Mouse (Mus musculus): ENCODE data around the gene Dll3. TPM values are rescaled to one million over a fixed set of nuclear protein-coding genes. Genes with fewer than 3 reads are reported as not detected.
A peak's percentile ranks its signal among the peaks of the same experiment; 100 is the strongest.

Gene Dll3
- polyA plus RNA-seq, 1 experiment from 2014 or later, result 16.3 TPM

- no peak for DNase-seq (ENCODE audit: low spot score)
- Histone ChIP-seq H3K27ac (ENCODE audit: low read depth, low read length) (no peak overlapping the region), H3K4me1 (ENCODE audit: control insufficient read depth, insufficient read depth, low read length) (no peaks in the 10 kb centered on the region), H3K36me3 (ENCODE audit: control insufficient read depth, insufficient read depth, low read length) (peaks cover 90% of the 10 kb centered on the region), H3K9me3 (replicated peaks; ENCODE audit: control insufficient read depth, low read length) (no peaks in the 10 kb centered on the region), H3K27me3 (replicated peaks; ENCODE audit: control insufficient read depth, insufficient read depth, low read length) (no peaks in the 10 kb centered on the region), H3K4me2 (ENCODE audit: low read length) (no peak overlapping the region), H3K4me3 (ENCODE audit: low read depth, low read length) (no peak overlapping the region), H3K9ac (ENCODE audit: low read length) (no peak overlapping the region)
- WGBS, result 89% methylated on average over 3 of the region's 3 CpGs
- no peak for ATAC-seq
Measured at GRCm38 (mm10) chr7:28318036-28318435, 16.0 kb upstream of the Dll3 start.

GRCm38 (mm10) chr7:28311926-28312543 is 10.0 kb upstream of the Dll3 start, which contains the start of gene Timm50:
Gene Timm50, minus strand, starts transcription at chr7:28312072.
- H3K36me3 ChIP-seq (ENCODE audit: control insufficient read depth, insufficient read depth, low read length), result peaks cover 65% of the 10 kb centered on the region
- DNase-seq (ENCODE audit: low spot score) (peak; percentile 99), ATAC-seq (peak; percentile 98)
- H3K9me3 ChIP-seq (replicated peaks; ENCODE audit: control insufficient read depth, low read length), result no peaks in the 10 kb centered on the region
- H3K27me3 ChIP-seq (replicated peaks; ENCODE audit: control insufficient read depth, insufficient read depth, low read length), result no peaks in the 10 kb centered on the region
- H3K9ac ChIP-seq (ENCODE audit: low read length), result peak within 1 kb of the TSS; percentile 92
- under 1% methylated on average over 43 of the region's 45 CpGs for WGBS
- H3K4me2 ChIP-seq (ENCODE audit: low read length), result peak within 1 kb of the TSS; percentile 87
- H3K4me1 ChIP-seq (ENCODE audit: control insufficient read depth, insufficient read depth, low read length), result peaks cover 6% of the 10 kb centered on the region
- peak within 1 kb of the TSS; percentile 63; the same call in 1 of the 2 replicates for H3K27ac ChIP-seq (ENCODE audit: low read depth, low read length)
- peak within 1 kb of the TSS; percentile 95 for H3K4me3 ChIP-seq (ENCODE audit: low read depth, low read length)

GRCm38 (mm10) chr7:28311151-28311925 is 9.3 kb upstream of the Dll3 start:
- no peaks in the 10 kb centered on the region for H3K27me3 ChIP-seq (replicated peaks; ENCODE audit: control insufficient read depth, insufficient read depth, low read length)
- no peaks in the 10 kb centered on the region for H3K9me3 ChIP-seq (replicated peaks; ENCODE audit: control insufficient read depth, low read length)
- peak overlapping the region; percentile 87 for H3K4me2 ChIP-seq (ENCODE audit: low read length)
- peak overlapping the region; percentile 92 for H3K9ac ChIP-seq (ENCODE audit: low read length)
- H3K36me3 ChIP-seq (ENCODE audit: control insufficient read depth, insufficient read depth, low read length), result peaks cover 65% of the 10 kb centered on the region
- WGBS, result 7% methylated on average over 35 of the region's 35 CpGs
- ATAC-seq (peak; percentile 70), DNase-seq (ENCODE audit: low spot score) (peak; percentile 17)
- peaks cover 6% of the 10 kb centered on the region for H3K4me1 ChIP-seq (ENCODE audit: control insufficient read depth, insufficient read depth, low read length)
- H3K27ac ChIP-seq (ENCODE audit: low read depth, low read length), result peak overlapping the region; percentile 63; the same call in 1 of the 2 replicates
- peak overlapping the region; percentile 95 for H3K4me3 ChIP-seq (ENCODE audit: low read depth, low read length)

- no peak for DNase-seq (ENCODE audit: low spot score)
- ATAC-seq, result no peak
- H3K27ac ChIP-seq (ENCODE audit: low read depth, low read length), result no peak overlapping the region
- H3K9me3 ChIP-seq (replicated peaks; ENCODE audit: control insufficient read depth, low read length), result no peaks in the 10 kb centered on the region
- no peak overlapping the region for H3K4me3 ChIP-seq (ENCODE audit: low read depth, low read length)
- peaks cover 6% of the 10 kb centered on the region for H3K4me1 ChIP-seq (ENCODE audit: control insufficient read depth, insufficient read depth, low read length)
- peaks cover 65% of the 10 kb centered on the region for H3K36me3 ChIP-seq (ENCODE audit: control insufficient read depth, insufficient read depth, low read length)
- 71% methylated on average over 9 of the region's 9 CpGs for WGBS
- no peaks in the 10 kb centered on the region for H3K27me3 ChIP-seq (replicated peaks; ENCODE audit: control insufficient read depth, insufficient read depth, low read length)
- no peak overlapping the region for H3K9ac ChIP-seq (ENCODE audit: low read length)
- no peak overlapping the region for H3K4me2 ChIP-seq (ENCODE audit: low read length)
Measured at GRCm38 (mm10) chr7:28309737-28310136, 7.7 kb upstream of the Dll3 start.

- Histone ChIP-seq H3K4me2 (ENCODE audit: low read length) (no peak overlapping the region), H3K9ac (ENCODE audit: low read length) (no peak overlapping the region), H3K27ac (ENCODE audit: low read depth, low read length) (no peak overlapping the region), H3K4me1 (ENCODE audit: control insufficient read depth, insufficient read depth, low read length) (peaks cover 10% of the 10 kb centered on the region), H3K36me3 (ENCODE audit: control insufficient read depth, insufficient read depth, low read length) (peaks cover 60% of the 10 kb centered on the region), H3K27me3 (replicated peaks; ENCODE audit: control insufficient read depth, insufficient read depth, low read length) (no peaks in the 10 kb centered on the region), H3K9me3 (replicated peaks; ENCODE audit: control insufficient read depth, low read length) (no peaks in the 10 kb centered on the region), H3K4me3 (ENCODE audit: low read depth, low read length) (no peak overlapping the region)
- 96% methylated on average over 8 of the region's 8 CpGs for WGBS
- no peak for ATAC-seq
- no peak for DNase-seq (ENCODE audit: low spot score)
Measured at GRCm38 (mm10) chr7:28306216-28306615, 4.2 kb upstream of the Dll3 start.

GRCm38 (mm10) chr7:28305641-28306040 is 3.6 kb upstream of the Dll3 start:
- no peak overlapping the region for H3K9ac ChIP-seq (ENCODE audit: low read length)
- H3K4me2 ChIP-seq (ENCODE audit: low read length), result no peak overlapping the region
- no peak for DNase-seq (ENCODE audit: low spot score)
- H3K4me3 ChIP-seq (ENCODE audit: low read depth, low read length), result no peak overlapping the region
- no peak for ATAC-seq
- peaks cover 5% of the 10 kb centered on the region for H3K4me1 ChIP-seq (ENCODE audit: control insufficient read depth, insufficient read depth, low read length)
- peaks cover 60% of the 10 kb centered on the region for H3K36me3 ChIP-seq (ENCODE audit: control insufficient read depth, insufficient read depth, low read length)
- H3K27ac ChIP-seq (ENCODE audit: low read depth, low read length), result no peak overlapping the region
- H3K9me3 ChIP-seq (replicated peaks; ENCODE audit: control insufficient read depth, low read length), result no peaks in the 10 kb centered on the region
- no peaks in the 10 kb centered on the region for H3K27me3 ChIP-seq (replicated peaks; ENCODE audit: control insufficient read depth, insufficient read depth, low read length)
- 95% methylated on average over 10 of the region's 10 CpGs for WGBS

GRCm38 (mm10) chr7:28298837-28299625 is 3.0 kb downstream of the Dll3 start:
- H3K4me1 ChIP-seq (ENCODE audit: control insufficient read depth, insufficient read depth, low read length), result peaks cover 10% of the 10 kb centered on the region
- H3K36me3 ChIP-seq (ENCODE audit: control insufficient read depth, insufficient read depth, low read length), result 0 out of 2 replicates have a peak, but pooled peaks cover 6% of the 10 kb centered on the region
- peak overlapping the region; percentile 20 for H3K4me3 ChIP-seq (ENCODE audit: low read depth, low read length)
- H3K4me2 ChIP-seq (ENCODE audit: low read length), result peak overlapping the region; percentile 55
- peak overlapping the region; percentile 21; the same call in 1 of the 2 replicates for H3K9ac ChIP-seq (ENCODE audit: low read length)
- no peak overlapping the region for H3K27ac ChIP-seq (ENCODE audit: low read depth, low read length)
- ATAC-seq, result peak; percentile 27; the same call in 1 of the 2 replicates
- DNase-seq (ENCODE audit: low spot score), result peak; percentile 89
- no peaks in the 10 kb centered on the region for H3K9me3 ChIP-seq (replicated peaks; ENCODE audit: control insufficient read depth, low read length)
- H3K27me3 ChIP-seq (replicated peaks; ENCODE audit: control insufficient read depth, insufficient read depth, low read length), result peaks cover 5% of the 10 kb centered on the region; the same call in 1 of the 2 replicates
- 9% methylated on average over 43 of the region's 43 CpGs for WGBS

- Histone ChIP-seq H3K4me3 (ENCODE audit: low read depth, low read length) (peak overlapping the region; percentile 42), H3K4me1 (ENCODE audit: control insufficient read depth, insufficient read depth, low read length) (peaks cover 13% of the 10 kb centered on the region), H3K36me3 (ENCODE audit: control insufficient read depth, insufficient read depth, low read length) (0 out of 2 replicates have a peak, but pooled peaks cover 6% of the 10 kb centered on the region), H3K9me3 (replicated peaks; ENCODE audit: control insufficient read depth, low read length) (no peaks in the 10 kb centered on the region), H3K9ac (ENCODE audit: low read length) (peak overlapping the region; percentile 62), H3K27me3 (replicated peaks; ENCODE audit: control insufficient read depth, insufficient read depth, low read length) (peaks cover 44% of the 10 kb centered on the region), H3K4me2 (ENCODE audit: low read length) (peak overlapping the region; percentile 76), H3K27ac (ENCODE audit: low read depth, low read length) (no peak overlapping the region)
- peak; percentile 73 for ATAC-seq
- WGBS, result under 1% methylated on average over 54 of the region's 63 CpGs
- DNase-seq (ENCODE audit: low spot score), result peak; percentile 90
Measured at GRCm38 (mm10) chr7:28294481-28294880, 7.6 kb downstream of the Dll3 start.

Measured in forebrain, embryonic 14.5 days (tissue).